Mouse (Mus musculus): ENCODE measurements at regions not wholly inside any gene's neighbourhood (a gene's known extent, or its start where the extent isn't known, plus 50 kb on each side); places are given as distances from the start of the nearest gene placed in this dataset.
A peak's percentile ranks its signal among the peaks of the same experiment; 100 is the strongest.

GRCm38 (mm10) chr5:64462411-64462810 lies 306.3 kb downstream of the Tbc1d1 start:
- no peak for DNase-seq (ENCODE audit: low spot score in 2 of 2)

- DNase-seq (ENCODE audit: low spot score in 2 of 2) = no peak
Measured at GRCm38 (mm10) chr5:64463570-64463969, 307.5 kb downstream of the Tbc1d1 start.

GRCm38 (mm10) chr5:64466320-64466719 lies 310.2 kb downstream of the Tbc1d1 start:
- DNase-seq (ENCODE audit: low spot score in 2 of 2) = no peak

GRCm38 (mm10) chr5:64467856-64468255 lies 311.8 kb downstream of the Tbc1d1 start:
- DNase-seq (ENCODE audit: low spot score in 2 of 2) = no peak

- DNase-seq (ENCODE audit: low spot score in 2 of 2) = no peak
Measured at GRCm38 (mm10) chr5:64468307-64468706, 312.2 kb downstream of the Tbc1d1 start.

GRCm38 (mm10) chr5:64472008-64472407 lies 315.9 kb downstream of the Tbc1d1 start:
- no peak for DNase-seq (ENCODE audit: low spot score in 2 of 2)

- DNase-seq (ENCODE audit: low spot score in 2 of 2) = no peak
Measured at GRCm38 (mm10) chr5:64472415-64472814, 316.3 kb downstream of the Tbc1d1 start.

- no peak for DNase-seq (ENCODE audit: low spot score in 2 of 2)
Measured at GRCm38 (mm10) chr5:64474868-64475267, 318.8 kb downstream of the Tbc1d1 start.

GRCm38 (mm10) chr5:64475736-64476519 lies 319.8 kb downstream of the Tbc1d1 start:
- DNase-seq (ENCODE audit: low spot score in 2 of 2) = no peak

- no peak for DNase-seq (ENCODE audit: low spot score in 2 of 2)
Measured at GRCm38 (mm10) chr5:64476641-64477369, 320.7 kb downstream of the Tbc1d1 start.

- no peak for DNase-seq (ENCODE audit: low spot score in 2 of 2)
Measured at GRCm38 (mm10) chr5:64478143-64478542, 322.0 kb downstream of the Tbc1d1 start.

GRCm38 (mm10) chr5:64478599-64479214 lies 322.6 kb downstream of the Tbc1d1 start:
- no peak for DNase-seq (ENCODE audit: low spot score in 2 of 2)

- no peak for DNase-seq (ENCODE audit: low spot score in 2 of 2)
Measured at GRCm38 (mm10) chr5:64479315-64479714, 323.2 kb downstream of the Tbc1d1 start.

GRCm38 (mm10) chr5:64485043-64485442 lies 318.1 kb upstream of the Klf3 start:
- DNase-seq (ENCODE audit: low spot score in 2 of 2) = no peak

- no peak for DNase-seq (ENCODE audit: low spot score in 2 of 2)
Measured at GRCm38 (mm10) chr5:64485856-64486255, 317.3 kb upstream of the Klf3 start.

- no peak for DNase-seq (ENCODE audit: low spot score in 2 of 2)
Measured at GRCm38 (mm10) chr5:64486761-64487160, 316.4 kb upstream of the Klf3 start.

- DNase-seq (ENCODE audit: low spot score in 2 of 2) = peak; percentile 17 to 19
Measured at GRCm38 (mm10) chr5:64487698-64488398, 315.3 kb upstream of the Klf3 start.

GRCm38 (mm10) chr5:64489656-64490444 lies 313.3 kb upstream of the Klf3 start:
- no peak for DNase-seq (ENCODE audit: low spot score in 2 of 2)

- DNase-seq (ENCODE audit: low spot score in 2 of 2) = no peak
Measured at GRCm38 (mm10) chr5:64490445-64490950, 312.7 kb upstream of the Klf3 start.

GRCm38 (mm10) chr5:64494429-64494828 lies 308.8 kb upstream of the Klf3 start:
- no peak for DNase-seq (ENCODE audit: low spot score in 2 of 2)

GRCm38 (mm10) chr5:64496853-64497252 lies 306.3 kb upstream of the Klf3 start:
- no peak for DNase-seq (ENCODE audit: low spot score in 2 of 2)

All from heart, adult 9 months (tissue).